Mouse (Mus musculus): ENCODE results near the gene Gpatch2l. TPM values are rescaled to one million over a fixed set of nuclear protein-coding genes. Genes with fewer than 3 reads are reported as not detected.

Gene Gpatch2l
- 10 to 100 TPM; 30.7 to 31.3 TPM for total RNA-seq (2021)
- long read RNA-seq, experiment 1, full-length matches to known transcripts, result 20 of 24 reads
- long read RNA-seq, experiment 1, partial matches to known transcripts, result 4 of 24 reads
- long read RNA-seq, experiment 1, other reads (novel, unspliced or antisense), result 0 of 24 reads
- long read RNA-seq, experiment 2, full-length matches to known transcripts, result 31 of 44 reads
- long read RNA-seq, experiment 2, partial matches to known transcripts, result 4 of 44 reads
- long read RNA-seq, experiment 2, other reads (novel, unspliced or antisense), result 9 of 44 reads

DNA sequence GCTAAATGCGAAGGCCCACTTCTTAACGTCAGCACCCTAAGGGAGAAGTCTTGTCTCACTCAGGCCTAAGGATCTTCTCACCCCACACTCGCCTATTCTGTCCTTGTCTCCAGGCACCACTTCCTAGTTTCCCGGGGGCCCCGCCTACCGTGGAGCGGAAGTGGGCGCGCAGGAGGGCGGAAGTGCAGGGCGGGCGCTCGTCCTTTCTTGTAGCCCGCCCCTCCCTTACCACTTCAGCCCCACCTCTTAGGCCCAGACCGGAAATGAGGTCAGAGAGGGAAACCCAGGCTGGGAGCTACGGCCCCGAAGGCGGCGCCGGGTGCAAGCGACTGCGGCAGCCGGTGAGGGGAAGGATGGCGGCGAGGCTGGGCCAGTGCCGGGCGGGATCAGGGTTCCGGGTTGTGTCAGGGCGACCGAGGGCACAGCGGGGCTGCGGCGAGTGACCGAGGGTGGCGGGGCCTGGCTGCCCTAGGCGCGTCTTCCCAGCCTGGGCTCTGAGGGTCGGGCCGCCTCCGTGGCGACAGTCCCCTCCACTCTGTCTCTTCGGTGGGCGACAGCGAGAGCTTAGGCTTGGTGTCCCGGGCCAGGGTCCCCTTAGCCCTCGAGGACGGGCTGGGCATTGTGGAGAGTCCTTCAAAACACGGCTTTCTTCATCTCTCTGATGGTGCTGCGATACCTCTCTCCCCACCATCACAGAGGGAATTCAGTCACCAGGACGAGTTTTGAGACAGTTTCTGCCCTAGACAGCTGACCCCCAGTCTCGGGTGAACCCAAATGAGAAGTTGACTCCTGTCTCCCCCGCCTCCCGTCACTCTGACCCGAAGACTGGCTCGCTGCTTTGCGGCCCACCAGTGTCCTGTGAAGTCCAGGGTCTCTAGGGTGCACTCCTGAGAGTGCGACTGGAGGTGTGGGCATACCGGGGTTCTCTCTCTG, at the start of gene Gpatch2l:
TSS of gene Gpatch2l (plus strand) at position 255 of the 933 bp plus-strand sequence.
- no peak for TF ChIP-seq CTCF (conservative IDR thresholded peaks at IDR 0.05)
- peak; percentile 96 for DNase-seq (ENCODE audit: low spot score in 2 of 2)
- H3K27ac ChIP-seq, result peak within 1 kb of the TSS; percentile 93
- H3K4me3 ChIP-seq, result peak within 1 kb of the TSS; percentile 96

DNA sequence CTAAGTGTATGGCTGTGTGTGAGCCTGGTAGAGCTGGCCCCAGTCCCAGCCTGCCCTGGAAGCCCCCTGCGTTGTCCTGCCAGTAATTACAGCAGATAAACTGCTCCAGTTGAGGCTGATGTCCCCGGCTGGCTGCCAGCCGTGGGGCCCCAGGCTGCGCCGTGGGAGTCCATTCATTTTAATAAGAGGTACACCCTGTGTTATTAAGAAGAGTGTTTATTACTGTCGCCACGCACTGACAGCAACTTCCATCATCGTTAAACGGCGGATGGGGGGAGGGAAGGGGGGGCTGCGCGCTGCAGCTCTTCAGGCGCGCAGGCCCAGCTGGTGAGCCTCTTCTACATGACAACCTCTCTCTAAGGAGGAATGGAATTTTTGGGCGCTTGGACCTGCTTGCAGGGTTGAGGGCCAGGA, 49.6 kb upstream of the Gpatch2l start:
- no peak for DNase-seq (ENCODE audit: low spot score in 2 of 2)
- no peak overlapping the region for H3K27ac ChIP-seq
- TF ChIP-seq CTCF (conservative IDR thresholded peaks at IDR 0.05), result no peak
- no peak overlapping the region for H3K4me3 ChIP-seq

DNA sequence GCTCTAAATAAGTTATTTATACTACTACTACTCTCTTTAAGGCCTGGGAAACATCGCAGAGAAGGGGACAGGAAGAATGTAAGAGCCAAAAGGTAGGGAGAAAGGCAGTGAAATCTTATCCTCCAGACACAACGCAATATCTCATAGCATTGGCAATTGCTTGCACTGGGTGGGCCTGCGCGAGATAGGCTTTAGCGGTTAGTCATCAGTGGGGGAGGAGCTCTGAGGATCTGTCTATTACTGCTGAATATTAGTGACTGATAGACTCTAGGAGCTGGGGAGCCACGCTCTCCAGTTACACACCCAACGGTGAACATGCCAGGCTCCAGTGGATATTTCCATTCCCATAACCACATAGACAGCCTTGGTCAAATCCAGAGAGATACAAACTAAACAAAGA, 44.7 kb upstream of the Gpatch2l start:
- TF ChIP-seq CTCF (conservative IDR thresholded peaks at IDR 0.05), result no peak
- DNase-seq (ENCODE audit: low spot score in 2 of 2), result no peak
- no peak overlapping the region for H3K27ac ChIP-seq

DNA sequence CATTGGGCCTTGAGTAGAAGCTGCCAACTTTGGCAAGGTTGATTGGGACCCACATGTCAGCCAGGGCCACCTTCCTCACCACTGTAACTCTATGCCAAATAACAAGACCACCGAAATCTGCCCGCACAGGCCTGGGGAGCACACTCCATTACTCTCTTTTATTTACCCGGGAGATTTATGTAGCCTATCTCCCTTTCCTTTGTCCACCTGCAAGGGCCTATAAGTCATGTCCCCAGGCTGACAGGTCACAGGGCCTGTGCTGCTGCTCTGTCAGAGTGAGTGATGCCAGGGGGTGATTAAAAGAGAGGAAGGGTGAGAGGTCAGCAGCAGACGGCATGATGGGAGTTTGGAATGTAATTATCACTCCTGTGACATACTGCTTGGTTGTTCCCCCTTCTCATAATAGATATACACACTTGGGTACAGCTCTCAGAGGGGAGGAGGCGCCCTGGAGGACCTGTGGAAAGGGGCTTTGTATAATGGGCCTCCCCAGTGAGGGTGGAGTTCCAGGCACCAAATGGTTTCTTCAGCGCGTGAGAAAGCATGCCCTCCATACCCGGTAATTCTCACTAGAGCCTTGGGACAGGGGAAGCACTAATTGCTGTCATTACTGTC, 38.1 kb upstream of the Gpatch2l start:
- H3K4me3 ChIP-seq, result no peak overlapping the region
- no peak overlapping the region for H3K27ac ChIP-seq
- DNase-seq (ENCODE audit: low spot score in 2 of 2), result no peak
- TF ChIP-seq CTCF (conservative IDR thresholded peaks at IDR 0.05), result no peak

More for the DNA sequence above, 44.7 kb upstream of the Gpatch2l start:
- H3K4me3 ChIP-seq, result no peak overlapping the region

DNA sequence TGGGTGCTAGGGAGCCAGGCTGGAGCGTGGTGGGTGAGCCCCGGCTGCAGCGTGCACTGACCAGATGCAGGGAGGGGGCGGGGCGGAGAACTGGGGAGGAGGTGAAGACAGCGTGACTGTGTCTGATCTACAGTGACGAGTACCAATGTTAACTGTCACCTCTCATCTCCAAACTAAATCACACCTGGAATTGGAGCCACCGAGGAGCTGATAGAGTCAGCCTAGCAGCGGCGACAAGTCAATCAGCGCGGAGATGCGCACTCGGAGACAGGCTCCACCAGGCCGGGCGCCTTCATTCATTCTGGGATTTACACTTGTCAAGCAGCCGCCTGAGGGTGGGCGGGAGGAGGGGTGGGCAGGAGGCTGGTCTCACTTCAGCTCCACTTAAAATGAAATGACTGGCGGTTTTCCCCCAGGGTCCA, 30.5 kb upstream of the Gpatch2l start:
- no peak overlapping the region for H3K27ac ChIP-seq
- H3K4me3 ChIP-seq, result no peak overlapping the region; the same call in 1 of the 2 replicates
- DNase-seq (ENCODE audit: low spot score in 2 of 2), result no peak
- TF ChIP-seq CTCF (conservative IDR thresholded peaks at IDR 0.05), result no peak

DNA sequence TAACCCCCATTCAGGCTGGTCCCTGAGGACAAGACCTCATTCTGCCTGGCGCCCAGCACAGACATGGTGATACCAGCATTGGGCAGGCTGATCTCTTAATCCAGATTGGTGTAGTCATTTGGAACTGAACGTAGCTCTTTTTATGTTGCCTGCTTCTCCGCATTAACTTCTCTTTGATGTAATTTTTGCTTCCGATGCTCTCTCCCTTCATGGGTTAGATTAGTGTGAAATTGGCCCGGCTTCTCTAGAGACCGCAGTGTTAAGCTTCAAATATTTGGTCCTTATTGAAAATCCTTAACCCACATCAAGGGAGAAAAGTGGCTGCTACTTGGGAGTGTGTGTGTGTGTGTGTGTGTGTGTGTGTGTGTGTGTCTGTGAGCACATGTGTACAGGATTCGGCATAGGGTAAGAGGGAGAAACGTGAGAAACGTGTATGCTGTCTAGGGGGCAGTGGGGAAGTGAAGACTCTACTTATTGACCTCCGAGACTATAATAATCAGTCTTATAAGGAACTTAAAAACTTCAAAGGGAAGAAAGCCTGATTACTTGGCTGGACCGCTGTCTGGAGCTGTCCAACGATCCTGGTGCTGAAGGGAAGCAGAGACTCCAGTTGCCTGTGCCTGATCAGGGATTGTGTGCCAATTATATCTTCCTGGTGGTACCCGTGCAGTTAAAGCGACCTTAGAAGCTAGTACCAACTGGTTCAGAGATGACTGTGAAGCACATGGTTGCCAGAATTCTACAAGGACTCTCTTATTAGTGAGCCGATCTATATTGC, 28.8 kb upstream of the Gpatch2l start:
- no peak for DNase-seq (ENCODE audit: low spot score in 2 of 2)
- H3K27ac ChIP-seq, result no peak overlapping the region
- TF ChIP-seq CTCF (conservative IDR thresholded peaks at IDR 0.05), result no peak
- H3K4me3 ChIP-seq, result no peak overlapping the region

DNA sequence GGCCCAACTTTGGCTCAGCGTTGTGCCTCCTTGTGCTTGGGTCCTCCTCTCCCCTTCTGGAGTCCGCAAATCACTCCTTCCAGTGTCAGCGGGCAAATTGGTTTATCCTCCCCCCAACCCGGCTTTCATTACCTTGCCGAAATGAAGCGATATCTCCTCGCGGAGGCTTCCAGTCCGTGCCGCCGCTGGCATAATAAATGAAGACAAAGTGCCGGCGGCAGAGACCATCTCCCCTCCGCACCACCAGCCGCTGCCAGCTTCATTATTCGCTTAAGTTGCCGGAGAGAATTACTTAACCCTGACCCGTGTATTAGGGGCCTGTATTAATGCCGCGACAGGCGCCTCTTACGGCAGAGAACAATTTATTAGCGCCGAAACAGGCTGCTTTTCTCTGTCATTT, 27.5 kb upstream of the Gpatch2l start:
- no peak for DNase-seq (ENCODE audit: low spot score in 2 of 2)
- H3K4me3 ChIP-seq, result peak overlapping the region; percentile 11; the same call in 1 of the 2 replicates
- TF ChIP-seq CTCF (conservative IDR thresholded peaks at IDR 0.05), result no peak
- H3K27ac ChIP-seq, result no peak overlapping the region

DNA sequence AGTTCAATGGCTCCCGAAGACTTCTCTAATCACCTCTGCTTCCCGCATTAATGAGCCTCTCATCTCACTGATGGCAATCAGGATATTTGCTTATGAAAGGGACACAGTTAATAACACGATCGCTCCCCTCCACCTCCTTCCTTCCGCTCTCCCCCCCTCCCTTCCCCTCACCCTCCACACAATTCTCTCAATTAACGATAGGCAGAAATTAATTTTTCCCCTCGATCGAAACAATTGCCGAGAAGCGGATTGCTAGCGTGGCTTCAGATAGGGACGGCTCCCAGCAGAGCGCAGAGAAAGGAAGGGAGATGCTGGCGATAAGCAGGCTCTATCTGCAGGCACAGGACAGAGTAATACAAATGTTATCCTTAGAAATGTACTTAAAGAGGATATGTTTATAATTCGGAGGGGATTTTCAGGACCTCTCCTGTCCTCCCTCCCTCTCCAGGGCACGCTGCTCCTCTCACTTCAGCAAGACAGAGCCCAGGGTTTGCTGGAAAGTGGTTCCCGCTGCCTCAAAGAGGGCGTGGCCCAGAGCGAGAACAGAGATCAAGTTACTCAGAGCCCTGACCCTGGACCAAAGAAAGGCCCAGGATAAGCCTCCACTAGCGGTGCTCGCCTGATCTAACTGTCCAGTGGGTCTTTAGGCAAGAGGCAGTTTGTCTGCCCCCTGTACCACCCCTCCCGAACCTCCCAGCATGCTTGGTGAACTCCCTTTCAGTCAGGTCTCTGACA, 24.8 kb upstream of the Gpatch2l start:
- TF ChIP-seq CTCF (conservative IDR thresholded peaks at IDR 0.05), result no peak
- Histone ChIP-seq H3K27ac (no peak overlapping the region), H3K4me3 (peak overlapping the region; percentile 37)
- no peak for DNase-seq (ENCODE audit: low spot score in 2 of 2)

DNA sequence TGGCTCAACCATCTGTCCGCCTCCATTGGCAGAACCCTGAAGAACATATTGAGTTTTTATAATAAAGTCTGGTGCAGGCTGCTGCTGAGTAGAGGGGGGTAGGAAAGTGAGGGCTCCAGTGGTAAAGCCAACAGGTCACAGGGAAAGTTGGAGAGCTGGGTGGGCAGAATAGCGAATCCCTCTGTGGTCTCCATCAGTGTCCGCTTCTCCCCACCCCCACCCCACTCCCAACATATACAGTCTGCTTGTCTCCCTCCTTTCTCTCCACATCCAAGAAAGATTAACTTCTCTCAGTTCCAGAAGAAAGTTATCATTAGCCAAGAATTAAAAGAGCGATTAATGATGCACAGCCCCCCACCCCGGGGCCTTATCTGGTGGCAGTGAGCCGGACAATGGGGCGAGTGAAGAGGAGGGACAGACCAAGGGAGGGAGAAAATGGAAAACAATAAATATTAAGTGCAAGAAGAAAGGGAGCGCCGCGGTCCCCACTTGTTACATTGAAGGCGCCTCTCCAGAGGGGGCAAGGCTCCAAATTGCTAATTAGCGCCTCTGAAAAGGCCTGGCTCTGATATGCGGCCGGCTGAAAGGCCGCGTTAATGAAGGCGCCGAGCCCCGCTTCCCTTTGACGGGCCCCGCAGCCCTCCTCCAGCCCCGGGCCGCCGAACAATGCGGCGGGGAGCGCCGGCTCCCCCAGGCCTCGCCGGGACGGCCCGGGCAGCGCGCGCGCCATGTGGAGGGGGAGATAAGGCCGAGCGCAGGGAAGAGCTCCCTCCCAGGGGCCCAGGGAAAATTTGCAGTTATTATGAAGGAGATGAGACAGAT, 21.2 kb upstream of the Gpatch2l start:
- Histone ChIP-seq H3K4me3 (peak overlapping the region; percentile 38), H3K27ac (no peak overlapping the region)
- TF ChIP-seq CTCF (conservative IDR thresholded peaks at IDR 0.05), result no peak
- peak; percentile 36 to 40 for DNase-seq (ENCODE audit: low spot score in 2 of 2)

DNA sequence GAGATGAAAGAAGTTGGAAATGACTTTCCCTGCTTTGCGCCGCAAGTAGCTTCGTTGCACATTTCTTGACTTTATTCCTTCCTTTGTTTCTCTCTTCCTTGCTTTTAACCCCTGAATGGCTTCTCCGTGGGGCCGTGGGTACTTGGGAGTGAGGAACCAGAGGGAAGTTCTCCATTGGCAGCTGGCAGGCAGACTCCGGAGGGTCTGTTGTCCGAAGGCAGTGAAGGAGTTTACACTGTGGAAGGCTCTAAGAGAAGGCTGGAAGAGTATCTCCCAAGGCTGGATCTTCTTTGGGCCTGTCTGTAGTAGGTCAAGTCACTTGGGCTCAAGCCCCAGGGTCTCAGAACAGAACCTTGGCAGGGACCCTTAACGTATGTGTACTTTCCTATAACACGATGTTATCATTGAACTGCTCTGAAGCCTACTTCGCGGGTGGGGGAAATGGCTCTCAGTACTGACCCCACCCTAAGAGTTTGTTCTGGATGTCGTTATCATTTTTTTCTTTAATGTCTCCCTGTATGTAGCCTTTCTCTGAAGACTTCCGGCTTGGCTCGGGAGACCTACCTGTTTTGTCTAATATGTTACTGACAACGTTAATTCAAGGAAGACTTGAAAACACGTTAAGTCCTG, 20.5 kb upstream of the Gpatch2l start:
- peak overlapping the region; percentile 38; the same call in 1 of the 2 replicates for H3K4me3 ChIP-seq
- DNase-seq (ENCODE audit: low spot score in 2 of 2), result no peak
- TF ChIP-seq CTCF (conservative IDR thresholded peaks at IDR 0.05), result no peak

More for the DNA sequence above, 20.5 kb upstream of the Gpatch2l start:
- no peak overlapping the region for H3K27ac ChIP-seq
